Mouse (Mus musculus) neural tube, embryonic 11.5 days (tissue): ENCODE results near the gene Nrde2. TPM values are rescaled to one million over a fixed set of nuclear protein-coding genes. Genes with fewer than 3 reads are reported as not detected.

Experiments used
- ATAC-seq: fragments of 200-750 bp; cut with Nextera tagmentation; 2 replicates; pipeline ENCODE4 v1.8.0; 2017; ENCODE audit warnings: moderate number of reproducible peaks, mild to moderate bottlenecking, moderate TSS enrichment, moderate library complexity; ENCODE audit not compliant: insufficient read depth, low FRiP score, low TSS enrichment
- DNase-seq: peaks from one replicate; pipeline ENCODE4 v3.0.0-alpha.2; 2015; ENCODE audit warnings: low spot score
- H3K27ac ChIP-seq: fragments of 300-500 bp; sonication (generic); 2 replicates; pipeline ENCODE4 v1.5.1; 2014; ENCODE audit warnings: low read depth, mild to moderate bottlenecking, low read length
- H3K27me3 ChIP-seq: fragments of 300-500 bp; sonication (generic); 2 replicates; pipeline ENCODE4 v1.6.1; 2014; ENCODE audit warnings: mild to moderate bottlenecking, low read length, mixed read lengths; ENCODE audit not compliant: control insufficient read depth, insufficient read depth
- H3K36me3 ChIP-seq: fragments of 300-500 bp; sonication (generic); 2 replicates; pipeline ENCODE4 v1.6.1; 2014; ENCODE audit warnings: mild to moderate bottlenecking, low read length, moderate library complexity, mixed read lengths; ENCODE audit not compliant: control insufficient read depth, insufficient read depth
- H3K4me1 ChIP-seq: fragments of 300-500 bp; sonication (generic); 2 replicates; pipeline ENCODE4 v1.6.1; 2014; ENCODE audit warnings: low read length, mixed read lengths; ENCODE audit not compliant: control insufficient read depth, insufficient read depth
- H3K4me2 ChIP-seq: fragments of 300-500 bp; sonication (generic); 2 replicates; pipeline ENCODE4 v1.6.1; 2014; ENCODE audit warnings: low read depth, mild to moderate bottlenecking, moderate library complexity
- H3K4me3 ChIP-seq: fragments of 300-500 bp; sonication (generic); 2 replicates; pipeline ENCODE4 v1.5.1; 2014; ENCODE audit warnings: low read depth, low read length
- H3K9ac ChIP-seq: fragments of 300-500 bp; sonication (generic); 2 replicates; pipeline ENCODE4 v1.6.1; 2014; ENCODE audit warnings: mild to moderate bottlenecking, low read length
- H3K9me3 ChIP-seq: fragments of 300-500 bp; sonication (generic); 2 replicates; pipeline ENCODE4 v1.6.1; 2016; ENCODE audit warnings: low read length; ENCODE audit not compliant: control insufficient read depth
- WGBS: fragments of 180-500 bp; shearing (Covaris S2); extraction: QIAGEN DNeasy Blood & Tissue Kit; methylation state at CpG from one replicate; pipeline ENCODE4 v1.1.7; 2014; 5-methylcytosine and 5-hydroxymethylcytosine counted together
- polyA plus RNA-seq: library from polyadenylated mRNA; unstranded; fragments of >200 nt; fragmentation: Nextera tagmentation; extraction: Ambion mirVana; gene quantifications from 2 replicates; pipeline ENCODE4 v1.2.1, GENCODE M21; 2014

Gene Nrde2
- 11.9 and 13.6 TPM in 2 replicates for polyA plus RNA-seq

GRCm38 (mm10) chr12:100159261-100159975 lies at the start of gene Nrde2:
Gene Nrde2 (minus strand): TSS chr12:100159653.
- Histone ChIP-seq H3K4me2 (peak within 1 kb of the TSS; percentile 56), H3K4me1 (peaks cover 7% of the 10 kb centered on the region; the same call in 1 of the 2 replicates), H3K36me3 (no peaks in the 10 kb centered on the region), H3K4me3 (peak within 1 kb of the TSS; percentile 47), H3K27ac (no peak within 1 kb of the TSS), H3K9ac (peak within 1 kb of the TSS; percentile 65), H3K9me3 (no peaks in the 10 kb centered on the region), H3K27me3 (no peaks in the 10 kb centered on the region)
- DNase-seq (peak; percentile 91), ATAC-seq (peak; percentile 98)
- under 1% methylated on average over 26 of the region's 26 CpGs for WGBS

DNA sequence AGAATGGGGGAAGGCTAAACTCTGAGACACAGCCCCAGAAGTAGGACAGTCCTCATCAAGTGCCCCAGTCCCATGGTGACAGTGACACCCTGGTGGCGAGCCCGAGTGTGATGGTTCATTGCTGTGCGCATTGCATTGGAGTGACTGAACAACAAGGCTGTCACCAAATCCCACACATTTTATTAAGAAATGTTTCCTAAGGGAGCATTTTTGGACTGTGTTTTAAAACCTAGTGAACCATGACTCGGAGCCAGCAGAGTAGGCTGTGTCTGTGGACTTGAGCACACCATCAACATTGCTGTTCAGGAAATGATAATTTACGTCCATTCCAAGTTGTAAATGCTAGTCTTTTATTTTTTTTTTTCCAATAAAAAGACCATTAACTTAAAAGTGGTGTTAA lies 47.5 kb upstream of the Nrde2 start:
- H3K27ac ChIP-seq = no peak overlapping the region
- peaks cover 24% of the 10 kb centered on the region for H3K36me3 ChIP-seq
- no peak overlapping the region for H3K4me2 ChIP-seq
- no peak for ATAC-seq
- H3K27me3 ChIP-seq = no peaks in the 10 kb centered on the region
- no peak overlapping the region for H3K9ac ChIP-seq
- H3K4me1 ChIP-seq = peaks cover 5% of the 10 kb centered on the region
- no peaks in the 10 kb centered on the region for H3K9me3 ChIP-seq
- H3K4me3 ChIP-seq = no peak overlapping the region
- WGBS = 84% methylated on average over 5 of the region's 5 CpGs
- no peak for DNase-seq

GRCm38 (mm10) chr12:100206521-100206920 lies 47.1 kb upstream of the Nrde2 start:
- Histone ChIP-seq H3K4me2 (no peak overlapping the region), H3K4me1 (peaks cover 5% of the 10 kb centered on the region), H3K27ac (no peak overlapping the region), H3K36me3 (peaks cover 24% of the 10 kb centered on the region), H3K27me3 (no peaks in the 10 kb centered on the region), H3K4me3 (no peak overlapping the region), H3K9me3 (no peaks in the 10 kb centered on the region), H3K9ac (no peak overlapping the region)
- ATAC-seq (no peak), DNase-seq (no peak)
- 92% methylated on average over 3 of the region's 3 CpGs for WGBS

DNA sequence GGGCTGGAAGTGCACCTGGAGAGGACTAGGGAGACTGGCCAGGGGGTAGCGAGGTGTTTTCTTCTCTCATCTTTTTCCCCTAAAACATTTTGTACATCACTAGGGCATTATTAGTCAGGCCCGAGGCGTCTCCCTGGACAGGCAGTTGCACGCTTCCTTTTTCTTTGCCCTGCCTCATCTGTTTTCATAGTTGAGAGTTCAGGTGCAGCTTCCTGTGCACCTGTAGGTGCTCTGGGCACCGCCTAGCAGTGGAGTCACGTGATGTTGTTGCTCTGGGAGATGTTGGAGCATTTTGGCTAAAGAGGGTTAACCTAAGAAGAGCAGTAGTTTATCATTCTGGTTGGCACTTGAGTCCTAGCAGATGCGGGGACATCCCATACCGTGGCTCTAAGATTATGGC lies 45.7 kb upstream of the Nrde2 start:
- DNase-seq (no peak), ATAC-seq (no peak)
- no peak overlapping the region for H3K4me2 ChIP-seq
- H3K9ac ChIP-seq = no peak overlapping the region
- peaks cover 8% of the 10 kb centered on the region for H3K4me1 ChIP-seq
- peaks cover 24% of the 10 kb centered on the region for H3K36me3 ChIP-seq
- no peaks in the 10 kb centered on the region for H3K9me3 ChIP-seq
- 94% methylated on average over 8 of the region's 8 CpGs for WGBS
- no peak overlapping the region for H3K27ac ChIP-seq
- H3K4me3 ChIP-seq = no peak overlapping the region
- H3K27me3 ChIP-seq = no peaks in the 10 kb centered on the region

GRCm38 (mm10) chr12:100203759-100204158 lies 44.3 kb upstream of the Nrde2 start:
- H3K9ac ChIP-seq = no peak overlapping the region
- no peak overlapping the region for H3K4me2 ChIP-seq
- no peaks in the 10 kb centered on the region for H3K27me3 ChIP-seq
- peaks cover 24% of the 10 kb centered on the region for H3K36me3 ChIP-seq
- no peaks in the 10 kb centered on the region for H3K9me3 ChIP-seq
- 59% methylated on average over 3 of the region's 3 CpGs for WGBS
- peaks cover 8% of the 10 kb centered on the region for H3K4me1 ChIP-seq
- H3K4me3 ChIP-seq = no peak overlapping the region
- DNase-seq (no peak), ATAC-seq (no peak)
- H3K27ac ChIP-seq = no peak overlapping the region

GRCm38 (mm10) chr12:100201838-100202237 lies 42.4 kb upstream of the Nrde2 start:
- Histone ChIP-seq H3K9ac (0 out of 2 replicates have a peak overlapping the region, but pooled peaks have one; percentile 3), H3K36me3 (peaks cover 17% of the 10 kb centered on the region), H3K27me3 (no peaks in the 10 kb centered on the region), H3K4me1 (peaks cover 8% of the 10 kb centered on the region), H3K9me3 (no peaks in the 10 kb centered on the region), H3K27ac (no peak overlapping the region), H3K4me2 (peak overlapping the region; percentile 84), H3K4me3 (peak overlapping the region; percentile 97)
- 2% methylated on average over 13 of the region's 13 CpGs for WGBS
- peak; percentile 95 for DNase-seq
- 0 out of 2 replicates have a peak, but pooled peaks have one; percentile 22 for ATAC-seq

GRCm38 (mm10) chr12:100201363-100201711 lies 41.9 kb upstream of the Nrde2 start:
- Histone ChIP-seq H3K27me3 (no peaks in the 10 kb centered on the region), H3K9ac (no peak overlapping the region), H3K4me2 (peak overlapping the region; percentile 84), H3K36me3 (peaks cover 14% of the 10 kb centered on the region; the same call in 1 of the 2 replicates), H3K9me3 (no peaks in the 10 kb centered on the region), H3K27ac (no peak overlapping the region), H3K4me3 (peak overlapping the region; percentile 97), H3K4me1 (peaks cover 8% of the 10 kb centered on the region)
- no peak for DNase-seq
- WGBS = 53% methylated on average over 4 of the region's 4 CpGs
- ATAC-seq = no peak

- 0 out of 2 replicates have a peak overlapping the region, but pooled peaks have one; percentile 17 for H3K27ac ChIP-seq
- 8% methylated on average over 29 of the region's 29 CpGs for WGBS
- ATAC-seq = peak; percentile 14; the same call in 1 of the 2 replicates
These were observed 41.4 kb upstream of the Nrde2 start for GRCm38 (mm10) chr12:100200645-100201362.

More at GRCm38 (mm10) chr12:100200645-100201362, 41.4 kb upstream of the Nrde2 start:
- peak overlapping the region; percentile 84 for H3K4me2 ChIP-seq
- peak overlapping the region; percentile 97 for H3K4me3 ChIP-seq
- peak overlapping the region; percentile 93 for H3K9ac ChIP-seq
- no peaks in the 10 kb centered on the region for H3K27me3 ChIP-seq
- H3K9me3 ChIP-seq = no peaks in the 10 kb centered on the region
- peaks cover 13% of the 10 kb centered on the region; the same call in 1 of the 2 replicates for H3K36me3 ChIP-seq
- peak; percentile 50 for DNase-seq
- peaks cover 8% of the 10 kb centered on the region for H3K4me1 ChIP-seq
